Mouse (Mus musculus) cerebellum, adult 9-11 months (tissue): ENCODE data around the gene Sh3rf3.

Source experiments
- DNase-seq: peaks from one replicate; pipeline ENCODE4 v3.0.0; 2022

The Sh3rf3 gene

DNA sequence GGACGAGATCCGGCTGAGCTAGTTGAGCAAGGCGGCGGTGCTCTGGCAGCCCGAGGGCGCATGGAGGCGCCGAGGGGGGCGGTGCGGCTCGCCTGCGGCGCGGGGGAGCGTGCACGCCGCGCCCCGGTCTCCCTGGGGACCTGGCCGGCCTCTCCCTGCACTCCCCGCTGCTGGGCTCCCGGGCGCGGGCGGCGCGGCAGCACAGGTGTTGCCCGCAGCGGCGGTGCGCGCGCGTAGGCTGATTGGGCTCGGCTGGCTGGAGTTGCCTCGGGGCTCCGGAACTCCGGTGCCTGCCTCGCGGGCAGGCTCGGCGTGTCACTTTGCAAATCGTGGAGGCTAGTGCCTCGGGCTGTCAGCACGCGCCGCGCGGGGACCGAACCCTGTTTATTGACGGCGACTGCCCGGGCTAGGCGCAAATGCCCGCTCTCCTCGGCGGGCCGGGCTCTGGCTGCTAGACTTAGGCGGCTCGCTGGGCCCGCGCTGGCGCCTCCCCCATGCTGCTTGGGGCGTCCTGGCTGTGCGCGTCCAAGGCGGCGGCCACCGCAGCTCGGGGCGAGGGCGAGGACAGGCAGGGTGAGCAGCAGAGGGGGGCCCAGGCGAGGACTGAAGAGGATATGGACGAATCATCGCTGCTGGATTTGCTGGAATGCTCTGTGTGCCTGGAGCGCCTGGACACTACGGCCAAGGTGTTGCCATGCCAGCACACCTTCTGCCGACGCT lies at the start of gene Sh3rf3:
Gene Sh3rf3 (plus strand): TSS at position 279 of the 720 bp plus-strand sequence.
- DNase-seq, result peak; percentile 6

DNA sequence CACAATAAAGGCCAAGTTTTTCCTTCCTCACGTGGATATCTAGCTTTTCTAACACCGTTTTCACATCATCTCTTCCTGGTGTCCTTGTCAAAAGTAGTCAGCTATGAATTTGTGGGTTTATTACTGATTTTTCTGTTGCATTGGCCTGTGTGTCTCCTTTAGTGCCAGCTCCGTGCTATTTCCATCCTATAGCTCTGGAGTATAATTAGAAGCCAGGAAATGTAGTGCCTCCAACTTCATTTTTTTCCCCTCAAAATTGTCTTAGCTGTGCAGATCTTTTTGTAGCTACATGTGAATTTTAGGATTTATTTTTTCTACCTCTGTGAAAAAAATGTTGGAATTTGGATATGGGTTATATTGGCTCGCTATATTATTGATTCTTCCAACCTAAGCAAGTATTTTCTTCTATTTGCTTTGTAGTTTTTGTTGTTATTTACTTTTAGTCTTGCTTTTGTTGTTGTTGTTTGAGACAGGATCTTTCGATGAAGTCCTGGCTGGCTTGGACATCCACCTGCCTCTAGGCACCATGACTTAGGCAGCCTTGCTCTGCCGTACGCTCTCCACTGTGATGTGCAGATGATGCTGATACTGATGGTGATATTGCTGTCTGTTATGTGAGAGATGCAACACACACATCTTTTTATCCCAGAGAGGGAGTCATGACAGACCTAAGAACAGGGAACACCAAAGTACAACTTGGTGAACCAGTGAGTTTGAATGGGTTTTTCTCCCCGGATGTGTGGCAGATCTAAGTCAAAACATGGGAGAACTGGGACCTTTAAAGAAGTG lies 24.5 kb upstream of the Sh3rf3 start:
- DNase-seq, result no peak

DNA sequence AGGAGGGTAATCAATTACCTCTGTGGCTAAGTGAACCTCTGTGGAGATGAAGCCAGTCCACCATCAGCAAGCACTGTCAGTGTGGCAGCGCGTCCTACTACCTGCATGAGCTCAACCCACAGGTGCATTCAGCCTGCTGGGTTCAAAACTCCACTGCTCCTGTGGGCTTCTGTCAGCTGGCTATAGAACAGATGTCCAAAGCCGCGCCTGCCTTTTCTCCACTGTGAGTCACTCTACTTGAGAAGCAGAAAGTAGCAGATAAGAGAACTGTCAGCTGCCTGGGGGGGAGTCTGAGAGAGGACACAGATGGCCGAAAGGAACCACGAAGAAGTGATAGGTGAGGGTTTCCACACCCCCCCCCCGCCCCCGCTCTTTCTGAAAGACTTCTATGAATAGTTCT lies 15.6 kb upstream of the Sh3rf3 start:
- DNase-seq, result no peak

DNA sequence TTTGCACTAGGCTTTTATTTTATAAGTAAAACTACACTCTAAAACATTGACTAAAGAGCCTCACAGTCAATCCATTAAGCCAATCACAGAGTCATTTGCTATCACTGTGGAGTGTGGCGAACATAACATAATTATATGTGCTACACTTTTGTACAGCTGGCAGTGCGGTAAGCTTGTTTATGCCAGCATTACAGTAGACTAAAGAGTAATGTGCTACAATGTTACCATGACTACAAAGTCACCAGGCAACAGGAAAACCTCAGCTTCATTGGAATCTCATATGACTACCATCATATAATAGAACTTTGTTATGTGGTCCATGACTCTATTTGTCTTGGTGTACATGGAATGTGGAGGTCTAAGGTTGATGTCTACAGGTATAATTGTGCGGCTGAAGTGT lies 15.0 kb upstream of the Sh3rf3 start:
- DNase-seq, result no peak

DNA sequence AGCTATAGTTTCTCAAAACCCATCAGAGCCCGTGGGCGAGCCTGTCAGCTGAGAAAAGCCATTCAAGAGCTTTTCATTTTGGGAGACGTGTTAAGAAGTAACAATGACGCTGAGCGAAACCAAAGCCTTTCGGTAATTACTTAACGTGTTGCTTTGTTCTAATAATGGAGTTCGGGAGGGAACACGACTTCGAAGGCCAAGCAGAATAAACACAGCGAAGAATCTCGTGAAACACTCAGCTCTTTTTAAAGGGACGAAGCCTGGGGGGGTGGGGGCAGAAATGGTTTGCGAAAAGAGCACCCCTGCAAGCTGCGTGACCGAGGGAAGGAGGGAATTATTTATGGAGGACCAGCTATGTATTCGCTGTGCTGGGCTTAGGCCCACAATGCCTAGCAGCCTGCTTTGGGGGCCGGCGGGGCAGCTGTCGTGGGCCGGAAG lies 12.1 kb upstream of the Sh3rf3 start:
- no peak for DNase-seq

DNA sequence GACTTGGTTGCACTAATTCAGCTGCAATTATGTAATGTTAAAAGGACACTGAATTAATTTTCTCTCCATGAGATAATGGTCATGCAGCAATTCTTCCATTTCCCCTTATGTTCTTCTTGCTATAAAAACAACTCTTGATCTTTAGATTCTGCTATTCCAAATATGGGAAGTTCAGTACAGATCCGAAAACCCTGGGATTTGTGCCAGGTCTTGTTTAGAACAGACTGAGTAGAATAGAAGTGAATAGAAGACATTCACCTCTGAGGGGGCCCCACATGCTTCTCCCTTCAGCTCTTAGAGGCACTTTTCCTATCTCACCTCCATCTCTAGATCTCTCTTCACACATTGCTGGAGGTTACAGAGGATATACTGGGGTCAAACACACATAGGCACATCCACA lies 10.8 kb upstream of the Sh3rf3 start:
- no peak for DNase-seq

DNA sequence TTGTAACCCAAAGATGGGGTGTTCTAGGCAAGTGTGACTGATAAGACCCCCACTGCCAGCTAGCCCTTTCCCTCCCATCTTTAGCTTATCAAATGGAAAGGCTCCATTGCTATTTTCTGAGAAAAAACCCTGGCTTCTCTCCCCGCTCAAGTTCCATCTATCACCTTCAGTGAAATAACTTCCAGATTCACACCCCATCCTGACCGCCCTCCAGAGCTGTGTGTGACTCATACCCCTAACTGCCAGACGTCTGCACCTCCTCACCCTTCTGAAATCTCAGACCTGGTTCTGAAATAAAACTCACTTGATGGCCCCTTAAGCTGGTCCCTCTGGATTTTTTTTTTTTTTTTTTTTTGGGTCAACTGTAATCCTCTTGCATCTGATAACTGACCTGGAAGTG lies 5.2 kb upstream of the Sh3rf3 start:
- DNase-seq, result no peak

DNA sequence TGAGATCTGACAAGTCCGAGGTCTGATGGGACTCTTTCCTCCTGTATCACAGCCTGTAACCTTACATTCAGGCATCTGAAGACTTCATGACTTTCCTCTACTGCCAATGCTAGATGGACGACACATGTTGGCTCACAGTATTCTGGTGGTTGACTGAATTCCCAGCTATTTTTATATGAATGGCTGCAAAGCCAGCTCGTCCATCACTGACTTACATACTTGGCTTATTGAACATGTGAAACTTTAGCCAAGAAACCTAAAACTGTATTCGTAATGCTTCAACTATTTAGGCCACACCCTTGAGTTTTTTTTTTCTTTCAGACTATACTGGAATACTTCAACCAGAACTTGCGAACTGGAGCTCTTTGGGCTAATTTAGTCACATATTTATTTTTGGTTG lies 3.0 kb upstream of the Sh3rf3 start:
- no peak for DNase-seq

DNA sequence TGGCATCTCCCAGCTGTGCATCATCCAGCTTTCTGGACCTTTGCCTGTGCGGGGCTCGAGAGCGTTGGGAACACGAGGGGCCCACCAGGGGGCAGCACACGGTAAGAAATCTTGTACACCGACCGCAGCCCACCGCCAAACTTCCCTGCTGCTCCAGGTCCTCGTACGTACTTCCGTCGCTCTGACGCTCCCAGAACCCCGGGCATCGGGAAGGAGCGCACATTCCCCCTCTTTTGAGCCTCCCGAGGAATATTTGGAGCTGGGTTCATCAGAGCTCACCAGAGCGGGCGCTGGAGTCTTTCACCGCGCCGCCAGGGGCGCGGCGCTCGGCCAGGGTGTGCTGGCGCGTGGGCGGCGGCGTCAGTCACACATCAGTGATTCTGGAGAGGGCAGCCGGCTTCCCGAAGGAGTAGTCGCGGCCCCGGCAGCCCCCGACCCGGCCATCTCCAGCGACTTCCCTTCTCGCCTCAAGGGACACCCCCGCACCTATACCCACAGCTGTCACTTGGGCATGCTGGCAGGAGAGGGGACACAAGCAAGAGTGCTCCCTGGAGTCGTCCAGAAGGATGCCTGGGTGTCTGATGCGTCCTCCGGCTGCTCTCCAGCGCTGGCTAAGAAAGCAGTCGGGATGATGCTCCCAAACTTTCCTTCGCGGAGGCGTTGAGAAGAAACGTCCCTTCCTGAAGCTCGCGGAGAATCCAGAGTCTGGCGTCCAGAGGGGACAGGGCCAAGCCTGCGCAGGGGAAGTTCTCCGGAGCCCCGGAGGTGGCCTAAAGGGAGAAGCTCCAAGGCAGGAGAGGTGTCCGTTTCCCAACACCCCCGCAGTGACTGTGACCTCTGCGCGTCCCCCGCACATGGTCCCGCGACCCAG lies 714 bp upstream of the Sh3rf3 start:
- DNase-seq, result peak; percentile 38

DNA sequence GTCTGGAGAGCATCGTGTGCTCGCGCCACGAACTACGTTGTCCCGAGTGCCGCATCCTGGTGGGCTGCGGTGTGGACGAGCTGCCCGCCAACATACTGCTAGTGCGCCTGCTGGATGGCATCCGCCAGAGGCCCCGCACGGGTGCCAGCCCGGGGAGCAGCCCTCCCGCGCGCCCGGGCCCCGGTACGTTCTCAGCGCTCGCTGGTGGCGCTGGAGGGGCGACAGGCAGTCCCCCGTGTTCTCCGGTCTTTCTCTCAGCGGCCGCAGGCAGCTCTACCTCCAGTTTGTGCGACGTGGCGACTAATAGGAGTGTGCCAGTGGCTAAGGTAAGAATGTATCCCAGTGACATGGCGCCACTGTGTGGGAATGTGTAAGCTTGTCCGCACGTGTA lies 637 bp downstream of the Sh3rf3 start:
- no peak for DNase-seq

DNA sequence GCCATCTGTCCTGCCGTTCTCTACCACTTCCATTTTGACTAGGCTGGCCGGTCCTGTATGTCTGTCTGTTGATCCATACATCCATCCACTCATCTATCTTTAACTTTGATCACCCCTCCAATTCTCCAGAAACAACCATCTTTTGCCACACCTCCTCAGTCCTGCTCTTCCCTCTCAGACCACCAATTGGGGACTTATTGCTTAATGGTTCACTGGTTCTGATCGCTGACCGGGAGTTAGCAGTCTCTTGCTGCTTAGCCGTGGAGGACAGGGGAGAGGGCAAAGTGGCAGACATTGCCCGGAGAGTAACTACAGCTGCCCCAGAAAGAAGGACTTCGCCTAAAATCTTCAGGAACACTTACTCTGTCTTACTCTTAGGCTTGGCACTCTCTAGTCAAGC lies 1.3 kb downstream of the Sh3rf3 start:
- DNase-seq, result no peak

DNA sequence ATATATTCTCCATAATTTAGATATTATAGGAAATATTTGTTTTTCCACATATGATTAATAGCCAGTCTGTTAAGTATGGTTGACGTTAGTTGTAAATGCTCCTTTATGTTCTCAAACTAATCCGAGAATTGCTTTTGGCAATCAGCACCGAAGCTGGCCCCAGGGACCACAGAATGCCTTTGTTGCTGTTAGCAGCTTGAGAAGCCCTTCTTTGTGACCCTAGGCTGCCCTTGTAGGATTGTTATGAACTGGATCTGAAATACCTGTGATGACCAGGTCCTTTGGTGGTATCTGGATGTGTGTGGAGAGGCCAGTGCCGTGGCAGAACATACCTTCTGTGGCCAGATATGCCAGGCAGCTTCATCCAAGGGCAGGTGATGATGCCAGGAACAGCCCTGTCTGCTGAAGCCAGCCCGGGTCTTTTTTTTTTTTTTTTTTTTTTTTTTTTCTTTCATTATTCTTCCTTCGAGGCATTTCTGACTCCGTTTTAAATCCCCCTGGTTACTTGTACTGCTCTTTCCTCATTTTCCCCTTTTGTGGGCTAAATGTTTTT lies 10.9 kb downstream of the Sh3rf3 start:
- no peak for DNase-seq

DNA sequence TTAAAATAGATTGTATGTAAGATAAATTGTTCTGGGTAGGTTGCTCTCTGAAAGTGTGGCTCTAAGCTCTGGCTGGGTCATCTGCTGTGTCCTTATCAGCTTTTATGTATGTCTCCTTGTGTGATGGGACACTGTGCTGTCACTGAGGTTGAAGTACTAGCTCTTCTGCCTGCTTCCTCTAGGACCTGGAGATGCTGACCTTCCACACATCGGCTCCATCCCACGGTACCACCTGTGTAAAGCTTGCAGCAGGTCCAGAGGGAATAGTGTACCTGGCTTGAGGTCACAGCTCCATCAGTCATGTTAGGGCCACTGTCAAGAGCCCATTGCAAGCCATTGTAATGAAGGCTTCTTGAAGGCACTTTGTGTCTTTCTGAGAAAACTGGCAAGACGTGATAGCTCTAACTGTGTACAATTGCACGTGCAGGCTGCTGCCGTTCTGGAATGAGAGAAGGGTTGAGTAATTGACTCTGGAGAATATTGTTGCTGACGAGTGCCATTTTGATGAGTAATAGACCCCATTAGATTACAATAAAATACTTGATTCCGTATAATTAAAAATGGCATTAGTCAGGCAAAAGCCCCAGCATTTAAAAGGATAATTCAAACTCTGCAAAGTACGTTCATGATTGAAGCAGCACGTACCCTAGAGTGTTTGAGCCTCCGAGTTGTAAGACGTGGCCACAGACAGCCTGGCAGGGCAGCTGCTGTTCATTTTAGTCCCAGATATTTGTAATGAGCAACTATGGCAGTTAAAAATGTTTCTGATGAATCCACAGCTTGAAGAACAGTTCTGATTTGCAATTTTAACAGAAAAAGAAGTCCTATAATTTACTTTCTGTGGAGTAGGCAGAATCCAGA lies 16.3 kb downstream of the Sh3rf3 start:
- no peak for DNase-seq

DNA sequence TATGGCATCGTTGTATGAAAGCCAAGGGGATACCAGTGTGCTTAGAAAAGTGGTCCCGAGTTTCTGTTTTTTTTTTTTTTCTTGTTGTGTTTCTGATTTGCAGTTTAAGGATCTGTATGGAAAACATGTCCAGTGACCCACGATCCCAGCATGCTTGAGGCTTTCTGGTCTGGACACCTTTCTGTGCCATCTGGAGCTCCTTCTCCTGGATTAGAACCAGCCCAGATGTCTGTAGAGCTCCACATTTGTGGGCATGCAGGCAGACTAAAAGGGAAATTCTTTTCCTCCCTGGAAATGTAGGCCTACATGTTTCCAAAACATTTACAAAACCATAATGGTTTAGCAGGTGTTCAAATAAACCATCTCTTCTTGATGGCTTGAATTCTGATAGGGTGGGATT lies 20.0 kb downstream of the Sh3rf3 start:
- DNase-seq, result peak; percentile 11

DNA sequence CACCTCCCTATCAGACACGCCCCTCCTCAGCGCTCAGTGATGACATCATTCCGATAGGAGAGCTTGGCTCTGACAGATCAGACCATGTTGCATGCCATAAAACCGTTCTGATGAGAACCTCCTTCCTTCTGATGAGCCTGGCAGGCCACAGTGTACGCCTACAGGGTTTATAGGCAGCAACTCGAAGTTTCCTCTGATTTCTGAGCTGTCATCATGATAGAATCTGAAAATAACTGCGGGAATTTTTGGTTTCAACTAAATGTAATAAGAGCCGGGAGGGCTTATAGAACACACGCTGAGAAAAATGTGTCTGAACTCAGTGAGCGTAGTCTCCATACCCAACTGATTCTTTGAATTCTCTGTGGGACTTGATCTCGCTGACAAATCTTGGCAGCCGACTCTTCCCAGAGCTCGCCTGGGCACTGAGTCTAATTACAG lies 20.6 kb downstream of the Sh3rf3 start:
- no peak for DNase-seq

DNA sequence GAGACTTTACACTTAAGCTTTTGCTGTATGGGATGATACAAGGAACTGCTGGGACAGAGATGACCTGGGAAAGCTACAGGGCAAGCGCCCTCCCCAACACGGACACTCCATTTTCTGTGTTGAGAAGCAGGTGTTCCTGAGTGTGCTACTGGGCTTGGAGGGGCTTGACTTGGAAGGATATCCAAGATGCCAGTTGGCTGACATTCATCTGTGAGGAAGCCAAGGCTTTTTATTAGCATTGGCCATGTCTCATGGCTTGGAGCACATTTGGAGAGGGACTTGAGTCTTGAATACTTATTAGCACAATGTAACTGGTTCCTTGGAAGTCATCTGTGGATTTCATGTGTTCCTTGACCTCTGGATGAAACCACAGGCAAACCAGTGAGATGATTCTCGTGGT lies 23.2 kb downstream of the Sh3rf3 start:
- no peak for DNase-seq

DNA sequence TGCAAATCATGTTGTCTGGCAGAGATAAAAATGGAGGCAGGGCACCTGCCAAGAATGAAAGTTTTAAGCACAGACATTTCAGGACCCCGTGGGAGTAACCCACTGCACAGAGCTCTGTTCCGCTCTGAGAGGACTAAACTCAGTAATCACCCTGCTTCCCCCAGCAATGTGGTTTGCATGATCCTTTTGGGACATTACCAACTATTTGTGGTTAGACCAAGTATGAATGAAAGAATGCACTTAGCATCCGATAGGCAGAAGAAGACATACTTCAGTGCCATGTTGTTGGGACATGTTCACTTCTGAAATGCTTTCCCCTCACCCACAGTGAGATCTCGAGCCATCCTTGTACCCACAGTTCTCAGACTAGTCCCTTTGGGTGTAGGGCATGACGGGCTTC lies 24.3 kb downstream of the Sh3rf3 start:
- no peak for DNase-seq

DNA sequence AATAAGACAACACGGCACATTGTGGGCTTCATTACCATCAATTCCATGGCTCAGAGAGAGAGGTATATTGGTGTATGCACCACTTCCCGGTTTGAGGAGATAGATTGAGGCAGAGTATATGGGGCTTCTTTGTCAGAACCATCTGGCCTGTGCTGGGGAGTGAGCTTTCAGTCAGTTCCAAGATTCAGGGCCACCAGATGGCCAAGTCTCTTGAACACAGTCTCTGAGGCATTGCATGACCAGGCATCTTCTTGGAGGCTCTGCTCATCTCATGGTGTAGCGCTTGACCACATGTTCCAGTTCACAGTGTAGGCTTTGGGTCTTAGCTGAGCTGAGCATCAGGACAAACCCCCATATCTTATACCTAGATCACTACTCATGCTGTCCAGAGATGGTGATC lies 28.8 kb downstream of the Sh3rf3 start:
- DNase-seq, result no peak

DNA sequence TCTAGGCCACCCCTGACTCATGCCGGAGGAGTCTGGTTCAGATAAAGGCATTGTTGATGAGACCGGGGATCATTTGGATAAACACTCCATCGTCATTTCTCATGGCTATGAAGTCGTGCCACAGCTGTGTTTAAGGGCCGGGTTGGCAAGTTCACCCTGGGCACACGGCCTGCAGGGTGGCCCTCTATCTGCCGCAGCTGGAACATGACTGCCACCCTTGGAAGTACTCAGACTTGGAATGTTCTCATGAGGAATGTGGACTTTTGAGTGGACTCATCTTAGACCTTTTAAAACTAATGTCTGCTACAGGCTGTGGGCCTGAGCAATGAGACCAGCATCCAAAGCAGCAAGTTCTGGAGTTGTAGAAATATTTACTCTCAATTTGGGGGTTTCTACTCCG lies 29.9 kb downstream of the Sh3rf3 start:
- DNase-seq, result no peak

DNA sequence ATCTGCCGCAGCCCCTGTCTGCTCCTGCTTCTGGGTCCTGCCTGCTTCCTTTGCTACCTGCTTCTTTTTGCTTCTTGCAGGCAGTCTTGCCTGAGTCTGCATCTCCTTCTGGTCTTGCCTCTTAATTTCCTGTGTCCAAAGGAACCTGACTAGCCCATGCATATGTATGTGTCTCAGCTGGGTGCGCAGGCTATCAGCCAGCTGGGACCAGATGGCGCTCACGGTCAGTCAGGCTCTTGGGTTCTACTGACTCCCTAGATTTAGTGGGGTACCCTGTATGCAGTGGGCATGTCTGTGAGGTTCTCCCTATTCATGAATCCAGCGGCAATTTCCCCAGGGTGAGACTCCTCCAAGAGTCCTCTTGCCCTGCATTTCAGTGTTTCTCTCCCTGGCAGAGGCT lies 35.0 kb downstream of the Sh3rf3 start:
- DNase-seq, result no peak

DNA sequence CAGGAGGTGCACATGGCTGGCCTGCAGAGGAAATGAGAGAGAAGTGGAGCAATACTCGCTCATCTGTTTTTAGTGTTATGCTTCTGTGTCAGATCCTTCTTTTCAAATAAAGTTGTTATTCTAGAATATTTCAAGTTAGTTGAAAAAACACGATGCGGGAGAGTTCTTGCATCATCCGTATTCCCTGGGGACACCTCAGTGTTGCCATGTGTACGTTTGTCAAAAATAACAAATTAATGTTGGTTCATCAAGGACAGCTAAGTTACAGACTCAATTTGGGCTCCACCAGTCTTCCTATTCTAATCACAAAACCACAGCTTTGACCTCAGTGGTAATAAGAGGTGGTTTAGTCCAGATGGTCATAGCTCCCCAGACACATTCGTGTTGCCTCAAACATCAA lies 35.4 kb downstream of the Sh3rf3 start:
- no peak for DNase-seq

DNA sequence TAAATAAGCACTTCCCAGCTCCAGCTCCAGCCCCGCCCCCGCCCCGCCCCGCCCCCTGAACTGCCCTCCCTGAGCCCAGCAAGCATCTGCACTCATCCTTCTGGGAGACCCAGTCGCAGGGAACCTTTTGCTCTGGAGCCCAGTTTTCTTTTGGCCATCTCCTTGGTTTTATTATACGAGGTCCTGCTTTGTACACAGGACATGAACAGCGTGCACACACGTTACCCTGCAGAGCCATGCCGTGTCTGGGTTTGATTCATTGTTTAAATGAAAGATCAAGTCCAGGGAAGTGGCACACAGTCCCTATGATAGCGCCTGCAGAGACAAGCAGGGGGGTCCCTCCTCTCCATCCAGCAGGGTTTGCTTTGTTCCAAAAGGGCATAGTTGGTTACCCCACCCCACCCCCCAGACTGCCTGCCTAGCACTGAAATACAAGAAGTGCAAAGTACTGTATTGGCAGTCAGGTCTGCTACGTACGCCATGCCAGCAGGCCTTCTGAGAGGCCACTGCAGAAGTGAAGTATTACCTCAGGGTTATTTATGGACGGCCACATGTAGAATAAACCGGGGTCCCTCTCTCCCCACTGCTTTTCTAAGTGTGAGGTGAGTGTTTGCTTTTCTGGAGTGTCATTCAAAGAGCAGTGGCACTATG lies 41.5 kb downstream of the Sh3rf3 start:
- DNase-seq, result no peak
